Mouse (Mus musculus) hindbrain, embryonic 15.5 days (tissue): ENCODE results near the gene Tlcd2. TPM values are rescaled to one million over a fixed set of nuclear protein-coding genes. Genes with fewer than 3 reads are reported as not detected.

Source experiments
- ATAC-seq: fragments of 200-750 bp; cut with Nextera tagmentation; 2 replicates; pipeline ENCODE4 v1.8.0; 2017; ENCODE audit warnings: low read depth, moderate number of reproducible peaks, moderate TSS enrichment; ENCODE audit not compliant: low FRiP score
- H3K27ac ChIP-seq: fragments of 300-500 bp; sonication (generic); replicated peaks from 2 replicates; pipeline ENCODE4 v1.5.1; 2015; ENCODE audit warnings: mild to moderate bottlenecking, inconsistent platforms
- H3K27me3 ChIP-seq: fragments of 300-500 bp; sonication (generic); 2 replicates; pipeline ENCODE4 v1.6.1; 2015; ENCODE audit warnings: control low read depth, inconsistent platforms
- H3K36me3 ChIP-seq: fragments of 300-500 bp; sonication (generic); 2 replicates; pipeline ENCODE4 v1.6.1; 2015; ENCODE audit warnings: control low read depth, inconsistent platforms
- H3K4me1 ChIP-seq: fragments of 300-500 bp; sonication (generic); replicated peaks from 2 replicates; pipeline ENCODE4 v1.6.1; 2015; ENCODE audit warnings: control low read depth, inconsistent platforms
- H3K4me2 ChIP-seq: fragments of 300-500 bp; sonication (generic); 2 replicates; pipeline ENCODE4 v1.6.1; 2015; ENCODE audit warnings: moderate library complexity, mild to moderate bottlenecking, inconsistent platforms
- H3K4me3 ChIP-seq: fragments of 300-500 bp; sonication (generic); 2 replicates; pipeline ENCODE4 v1.5.1; 2015; ENCODE audit warnings: mild to moderate bottlenecking, inconsistent platforms
- H3K9ac ChIP-seq: fragments of 300-500 bp; sonication (generic); 2 replicates; pipeline ENCODE4 v1.6.1; 2015; ENCODE audit warnings: inconsistent platforms
- H3K9me3 ChIP-seq: fragments of 300-500 bp; sonication (generic); 2 replicates; pipeline ENCODE4 v1.6.1; 2016; ENCODE audit warnings: control low read depth, inconsistent platforms
- WGBS: fragments of 180-500 bp; shearing (Covaris S2); methylation state at CpG from one replicate; pipeline ENCODE4 v1.1.7; 2015; 5-methylcytosine and 5-hydroxymethylcytosine counted together
- polyA plus RNA-seq: library from polyadenylated mRNA; unstranded; fragments of >200 nt; fragmentation: Nextera tagmentation; extraction: Ambion mirVana; gene quantifications from 2 replicates; pipeline ENCODE4 v1.2.1, GENCODE M21; 2015

The Tlcd2 gene
- polyA plus RNA-seq: 2.8 and 3.1 TPM in 2 replicates

DNA sequence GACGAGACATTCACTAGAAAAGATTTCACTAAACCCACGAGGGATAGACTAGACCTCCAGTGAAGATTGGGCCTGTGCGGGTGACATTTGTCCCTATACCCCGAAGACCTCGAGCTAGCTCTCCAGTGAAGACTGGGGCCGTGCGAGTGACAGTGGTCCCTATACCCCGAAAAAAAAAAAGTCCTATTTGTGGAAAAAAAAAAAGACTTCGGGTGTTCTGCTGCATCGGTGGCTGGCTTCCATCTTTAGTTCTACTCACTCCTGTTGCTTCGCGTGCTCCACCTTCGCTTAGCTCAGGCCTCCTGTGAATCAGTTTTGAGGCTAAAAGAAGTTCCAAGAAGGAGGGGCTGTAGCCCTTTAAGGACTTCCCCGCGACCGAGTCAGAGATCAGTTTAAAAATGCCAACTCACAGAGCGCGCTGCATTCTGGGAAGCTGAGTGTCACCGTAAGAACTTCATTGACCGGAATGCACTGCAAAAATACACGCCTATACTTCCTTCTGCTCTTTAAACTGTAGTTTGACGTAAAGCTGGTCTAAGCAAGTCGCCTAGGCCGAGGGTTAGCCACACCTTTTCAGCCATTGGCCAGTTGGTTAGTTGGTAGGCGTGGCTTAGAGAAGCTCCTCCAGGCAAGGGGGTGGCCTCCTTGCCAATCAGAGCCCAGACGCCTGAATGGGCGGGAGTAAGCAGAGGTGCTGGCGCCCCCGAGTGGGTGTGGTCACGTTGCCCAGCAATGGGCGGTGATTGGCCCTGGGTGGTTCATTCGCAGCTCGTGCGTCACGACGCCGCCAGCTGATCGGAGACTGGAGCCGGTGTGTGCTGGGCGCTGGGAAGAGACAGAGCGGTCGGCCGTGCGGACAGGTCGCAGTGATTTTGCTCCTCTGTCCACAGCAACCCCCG is at the start of gene Tlcd2:
Gene Tlcd2, plus strand, starts transcription at position 872 of the 899 bp plus-strand sequence.
- Histone ChIP-seq H3K9ac (peak within 1 kb of the TSS; percentile 69), H3K27me3 (no peaks in the 10 kb centered on the region), H3K4me3 (peak within 1 kb of the TSS; percentile 80), H3K27ac (peak within 1 kb of the TSS; percentile 78), H3K9me3 (no peaks in the 10 kb centered on the region), H3K4me1 (peaks cover 24% of the 10 kb centered on the region), H3K4me2 (peak within 1 kb of the TSS; percentile 94), H3K36me3 (peaks cover 18% of the 10 kb centered on the region)
- WGBS: under 1% methylated on average over 46 of the region's 46 CpGs
- ATAC-seq: peak; percentile 97

DNA sequence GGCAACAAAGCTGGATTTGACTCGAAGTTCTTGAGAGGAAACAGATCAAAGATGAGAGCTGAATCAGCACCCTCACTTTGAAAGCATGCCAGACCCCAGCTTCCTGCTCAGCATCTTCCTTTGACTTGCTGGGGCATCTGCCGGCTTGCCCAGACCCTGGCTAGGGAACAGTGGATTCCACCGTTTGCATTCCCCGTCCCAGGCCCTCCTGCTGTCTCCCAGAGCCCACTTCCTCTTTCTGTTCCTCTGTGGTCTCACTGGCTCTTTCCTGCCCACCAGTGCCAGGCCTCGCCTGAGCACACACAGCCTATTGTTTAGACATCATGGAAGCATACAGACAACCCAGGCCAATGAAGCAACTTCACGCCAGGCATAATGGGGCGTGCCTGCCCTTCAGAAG is 46.4 kb upstream of the Tlcd2 start:
- H3K9me3 ChIP-seq: no peaks in the 10 kb centered on the region
- H3K4me1 ChIP-seq: 0 out of 2 replicates have a peak, but pooled peaks cover 8% of the 10 kb centered on the region
- H3K27ac ChIP-seq: 0 out of 2 replicates have a peak overlapping the region, but pooled peaks have one; percentile 8
- H3K36me3 ChIP-seq: no peaks in the 10 kb centered on the region
- 36% methylated on average over 7 of the region's 7 CpGs for WGBS
- H3K4me3 ChIP-seq: no peak overlapping the region
- no peak for ATAC-seq
- H3K4me2 ChIP-seq: no peak overlapping the region
- no peaks in the 10 kb centered on the region for H3K27me3 ChIP-seq
- no peak overlapping the region for H3K9ac ChIP-seq

DNA sequence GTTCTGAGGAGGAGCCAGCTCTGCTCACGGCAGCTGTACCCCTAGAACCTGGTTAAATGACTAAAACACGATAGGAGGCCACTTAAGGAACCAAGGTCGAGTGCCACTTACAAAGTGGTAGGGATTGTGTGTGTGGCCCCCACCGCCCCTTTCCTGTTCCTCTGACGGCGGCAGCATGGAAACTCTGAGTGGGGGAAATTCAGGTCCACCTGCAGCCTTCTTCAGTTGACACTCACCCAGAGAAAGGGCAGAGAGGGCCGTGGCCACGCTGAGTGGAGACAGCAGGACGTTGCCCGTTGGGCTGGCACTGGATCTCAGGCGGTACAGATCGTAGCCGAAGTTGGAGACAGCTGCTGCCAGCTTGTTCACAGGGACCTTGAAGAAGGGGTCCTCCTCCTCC is 45.5 kb upstream of the Tlcd2 start:
- 88% methylated on average over 13 of the region's 13 CpGs for WGBS
- ATAC-seq: no peak
- Histone ChIP-seq H3K36me3 (no peaks in the 10 kb centered on the region), H3K9ac (no peak overlapping the region), H3K4me3 (no peak overlapping the region), H3K4me1 (0 out of 2 replicates have a peak, but pooled peaks cover 8% of the 10 kb centered on the region), H3K27me3 (no peaks in the 10 kb centered on the region), H3K9me3 (no peaks in the 10 kb centered on the region), H3K4me2 (no peak overlapping the region), H3K27ac (no peak overlapping the region)

DNA sequence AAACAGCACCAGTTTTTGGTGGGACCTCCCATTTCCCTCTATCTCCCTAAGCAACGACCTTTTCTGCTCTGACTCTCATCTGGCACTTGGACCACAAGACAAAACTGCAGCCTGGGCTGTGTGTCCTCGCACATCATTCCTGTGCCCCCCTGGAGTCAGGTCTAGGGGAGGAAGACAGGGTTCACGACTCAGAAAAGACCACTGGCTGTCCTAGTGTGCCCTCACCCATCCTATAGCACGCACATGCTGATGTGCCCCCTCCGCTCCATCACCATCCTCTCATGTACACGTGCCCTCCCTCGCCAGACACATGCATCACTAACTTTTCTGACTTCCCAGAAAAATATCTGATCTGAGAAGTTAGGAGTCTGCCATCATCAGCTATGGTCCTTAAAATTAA is 41.5 kb upstream of the Tlcd2 start:
- H3K27me3 ChIP-seq: no peaks in the 10 kb centered on the region
- H3K4me3 ChIP-seq: no peak overlapping the region
- no peak for ATAC-seq
- 0 out of 2 replicates have a peak, but pooled peaks cover 5% of the 10 kb centered on the region for H3K4me1 ChIP-seq
- no peak overlapping the region for H3K4me2 ChIP-seq
- 74% methylated on average over 7 of the region's 7 CpGs for WGBS
- no peak overlapping the region for H3K9ac ChIP-seq
- no peaks in the 10 kb centered on the region for H3K36me3 ChIP-seq
- H3K9me3 ChIP-seq: no peaks in the 10 kb centered on the region
- no peak overlapping the region for H3K27ac ChIP-seq

DNA sequence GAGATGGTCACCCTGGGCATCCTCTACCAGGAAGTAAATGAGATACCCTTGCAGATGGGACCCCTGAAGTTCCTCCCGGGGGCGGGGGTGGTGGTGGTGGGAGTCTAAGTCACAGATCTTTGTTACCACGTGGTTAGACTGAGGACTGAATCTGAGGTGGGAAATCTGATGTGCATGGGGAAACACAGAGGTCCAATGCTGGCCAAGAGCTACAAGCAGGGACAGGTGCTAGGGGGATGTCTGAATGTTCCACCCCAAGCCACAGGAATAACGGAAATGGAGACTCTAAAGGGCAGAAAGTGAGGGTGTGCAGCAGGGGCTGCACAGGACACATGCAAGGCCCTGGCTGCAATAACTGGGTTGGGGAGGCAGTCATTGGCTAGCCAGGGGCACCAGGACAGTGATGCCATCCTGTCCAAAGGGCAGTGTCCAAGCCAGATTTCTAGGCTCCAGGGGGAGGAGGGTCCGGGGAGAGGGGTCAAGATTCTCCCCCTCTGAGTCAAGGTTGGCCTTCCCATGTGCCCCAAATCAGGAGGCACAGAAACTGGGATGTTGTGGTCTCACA is 40.6 kb upstream of the Tlcd2 start:
- WGBS: 63% methylated on average over 5 of the region's 5 CpGs
- no peak for ATAC-seq
- Histone ChIP-seq H3K9me3 (no peaks in the 10 kb centered on the region), H3K4me2 (no peak overlapping the region), H3K9ac (no peak overlapping the region), H3K27ac (no peak overlapping the region), H3K4me1 (no peaks in the 10 kb centered on the region), H3K4me3 (no peak overlapping the region), H3K27me3 (no peaks in the 10 kb centered on the region), H3K36me3 (no peaks in the 10 kb centered on the region)

DNA sequence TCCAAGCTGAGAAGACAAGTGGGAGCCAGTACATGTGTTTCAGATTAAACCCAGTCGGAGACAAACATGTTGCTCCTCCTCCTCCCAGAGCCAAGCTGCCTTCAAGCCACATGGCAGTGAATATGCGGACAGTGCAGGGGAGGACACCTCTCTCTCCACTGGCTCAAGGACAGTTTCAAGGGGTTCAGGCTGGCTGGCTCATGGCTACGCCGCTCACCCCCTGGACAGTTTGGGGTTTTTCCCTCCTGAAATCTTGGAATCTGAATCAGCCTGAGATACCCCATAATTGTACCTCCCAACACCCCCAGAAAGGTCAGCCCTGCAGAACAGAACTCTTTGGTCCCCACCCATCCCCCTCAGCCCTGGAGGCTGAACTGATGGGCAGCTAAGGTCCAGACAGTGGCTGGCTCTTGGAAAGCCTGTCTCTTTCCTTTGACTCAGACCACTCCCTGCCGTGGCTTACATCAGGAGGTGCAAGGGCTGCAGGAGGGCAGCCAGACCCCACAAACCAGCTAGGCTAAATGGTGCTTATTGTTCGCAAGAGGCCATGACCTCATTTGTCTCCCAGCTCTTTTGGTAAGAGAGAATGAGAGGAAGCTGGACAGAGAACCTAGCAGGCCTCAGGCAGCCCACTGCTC is 40.0 kb upstream of the Tlcd2 start:
- Histone ChIP-seq H3K27ac (no peak overlapping the region), H3K4me1 (no peaks in the 10 kb centered on the region), H3K9ac (no peak overlapping the region), H3K4me2 (no peak overlapping the region), H3K9me3 (no peaks in the 10 kb centered on the region), H3K36me3 (no peaks in the 10 kb centered on the region), H3K27me3 (no peaks in the 10 kb centered on the region), H3K4me3 (no peak overlapping the region)
- no peak for ATAC-seq
- 36% methylated on average over 6 of the region's 6 CpGs for WGBS

DNA sequence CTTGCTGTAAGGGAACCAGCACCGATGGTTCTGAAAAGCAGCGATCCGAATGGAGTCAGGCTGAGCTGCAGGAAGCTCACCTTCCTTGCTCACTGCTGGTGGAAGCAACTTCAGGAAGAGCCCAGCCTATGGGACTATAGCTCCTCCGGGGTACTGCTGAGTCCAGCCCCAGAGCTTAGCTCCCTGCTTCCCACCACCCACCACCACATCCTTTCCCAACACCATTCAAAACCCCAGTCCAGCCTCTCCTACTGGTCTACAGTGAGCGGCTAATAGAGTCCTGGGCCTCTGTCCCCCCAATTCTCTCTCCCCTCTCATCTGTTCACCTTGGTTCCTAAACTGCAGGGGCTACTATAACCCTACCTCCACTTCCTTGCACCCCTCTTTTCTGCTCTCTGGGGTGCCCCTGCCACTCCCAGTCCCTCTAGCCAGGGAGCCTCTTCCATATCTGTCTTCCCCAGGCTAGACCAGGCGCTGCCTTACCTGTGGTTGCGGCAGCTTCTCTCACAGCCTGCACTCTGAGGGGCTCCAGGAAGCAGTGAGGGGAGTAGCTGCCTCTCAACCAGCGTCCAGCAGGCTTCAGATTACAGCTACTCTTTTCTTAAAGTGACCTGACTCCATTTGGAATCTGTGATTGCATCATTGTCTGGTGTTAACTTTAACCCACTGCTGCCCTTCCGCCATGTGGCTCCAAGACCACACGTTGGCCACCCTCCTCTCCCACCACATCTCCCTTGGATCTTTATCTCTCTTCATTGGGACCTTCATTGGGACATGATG is 39.3 kb upstream of the Tlcd2 start, which contains the start of gene Serpinf1:
Gene Serpinf1, minus strand, starts transcription at position 689 of the 780 bp plus-strand sequence.
- Histone ChIP-seq H3K27ac (no peak within 1 kb of the TSS), H3K4me3 (no peak within 1 kb of the TSS), H3K9ac (no peak within 1 kb of the TSS), H3K4me2 (no peak within 1 kb of the TSS), H3K9me3 (no peaks in the 10 kb centered on the region), H3K36me3 (no peaks in the 10 kb centered on the region), H3K27me3 (no peaks in the 10 kb centered on the region), H3K4me1 (no peaks in the 10 kb centered on the region)
- ATAC-seq: no peak
- 43% methylated on average over 10 of the region's 10 CpGs for WGBS

DNA sequence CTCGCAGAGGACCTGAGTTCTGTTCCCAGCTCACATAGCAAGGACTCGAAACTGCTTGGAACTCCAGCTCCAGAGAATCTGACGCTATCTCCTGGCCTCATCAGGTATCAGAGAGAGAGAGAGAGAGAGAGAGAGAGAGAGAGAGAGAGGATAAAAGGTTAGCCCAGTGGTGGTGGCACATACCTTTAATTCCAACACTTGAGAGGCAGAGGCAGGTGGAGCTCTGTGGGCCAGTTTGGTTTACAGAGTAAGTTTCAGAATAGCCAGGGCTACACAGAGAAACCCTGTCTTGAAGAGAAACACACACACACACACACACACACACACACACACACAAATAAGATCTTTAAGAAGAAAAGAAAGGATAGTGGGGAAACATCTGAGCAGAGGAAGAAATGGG is 38.4 kb upstream of the Tlcd2 start:
- no peak for ATAC-seq
- Histone ChIP-seq H3K4me3 (no peak overlapping the region), H3K27ac (no peak overlapping the region), H3K9me3 (no peaks in the 10 kb centered on the region), H3K9ac (no peak overlapping the region), H3K4me2 (no peak overlapping the region), H3K27me3 (no peaks in the 10 kb centered on the region), H3K4me1 (no peaks in the 10 kb centered on the region), H3K36me3 (no peaks in the 10 kb centered on the region)
- WGBS: 89% methylated on average over 3 of the region's 3 CpGs

DNA sequence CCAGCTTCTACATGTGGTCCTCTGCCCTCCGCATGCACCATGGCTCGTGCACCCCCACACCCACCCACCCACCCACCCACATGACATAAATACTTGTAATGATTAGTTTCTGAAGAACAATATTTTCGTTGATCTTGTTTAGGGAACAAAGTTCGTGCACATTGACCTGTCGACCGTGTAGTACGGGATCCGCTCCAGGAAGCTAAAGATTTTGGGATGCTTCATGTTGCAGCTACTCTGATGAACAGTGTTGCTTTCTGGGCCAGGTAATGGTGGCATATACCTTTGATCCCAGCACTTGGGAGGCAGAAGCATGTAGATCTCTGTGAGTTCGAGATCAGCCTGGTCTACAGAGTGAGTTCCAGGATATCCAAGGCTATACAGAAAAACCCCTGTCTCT is 37.5 kb upstream of the Tlcd2 start:
- no peak overlapping the region for H3K4me2 ChIP-seq
- H3K4me1 ChIP-seq: no peaks in the 10 kb centered on the region
- H3K27ac ChIP-seq: no peak overlapping the region
- WGBS: 90% methylated on average over 9 of the region's 9 CpGs
- H3K4me3 ChIP-seq: no peak overlapping the region
- H3K27me3 ChIP-seq: no peaks in the 10 kb centered on the region
- no peak for ATAC-seq
- no peak overlapping the region for H3K9ac ChIP-seq
- H3K9me3 ChIP-seq: no peaks in the 10 kb centered on the region
- H3K36me3 ChIP-seq: no peaks in the 10 kb centered on the region

DNA sequence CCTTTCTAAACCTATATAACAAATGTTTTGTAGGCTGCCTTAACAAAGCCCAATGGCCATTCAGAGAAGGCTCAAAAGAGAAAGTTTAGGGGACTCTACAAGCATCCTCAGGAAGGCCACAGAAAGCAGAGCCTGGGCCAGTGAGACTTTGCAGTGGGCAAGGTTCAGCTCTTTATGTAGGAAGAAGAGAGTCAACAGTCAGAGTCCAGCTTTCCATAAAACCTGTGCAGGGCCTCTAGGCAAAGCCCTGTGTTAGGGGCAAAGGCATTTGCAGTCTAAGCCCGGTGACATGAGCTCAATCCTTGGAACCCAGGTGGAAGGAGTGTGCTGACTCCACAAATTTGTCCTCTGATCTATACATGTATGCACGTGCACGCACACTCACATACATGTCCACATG is 37.1 kb upstream of the Tlcd2 start:
- Histone ChIP-seq H3K27me3 (no peaks in the 10 kb centered on the region), H3K4me1 (no peaks in the 10 kb centered on the region), H3K36me3 (no peaks in the 10 kb centered on the region), H3K9ac (no peak overlapping the region), H3K9me3 (no peaks in the 10 kb centered on the region), H3K4me2 (no peak overlapping the region), H3K27ac (no peak overlapping the region), H3K4me3 (no peak overlapping the region)
- 95% methylated on average over 3 of the region's 3 CpGs for WGBS
- ATAC-seq: no peak

DNA sequence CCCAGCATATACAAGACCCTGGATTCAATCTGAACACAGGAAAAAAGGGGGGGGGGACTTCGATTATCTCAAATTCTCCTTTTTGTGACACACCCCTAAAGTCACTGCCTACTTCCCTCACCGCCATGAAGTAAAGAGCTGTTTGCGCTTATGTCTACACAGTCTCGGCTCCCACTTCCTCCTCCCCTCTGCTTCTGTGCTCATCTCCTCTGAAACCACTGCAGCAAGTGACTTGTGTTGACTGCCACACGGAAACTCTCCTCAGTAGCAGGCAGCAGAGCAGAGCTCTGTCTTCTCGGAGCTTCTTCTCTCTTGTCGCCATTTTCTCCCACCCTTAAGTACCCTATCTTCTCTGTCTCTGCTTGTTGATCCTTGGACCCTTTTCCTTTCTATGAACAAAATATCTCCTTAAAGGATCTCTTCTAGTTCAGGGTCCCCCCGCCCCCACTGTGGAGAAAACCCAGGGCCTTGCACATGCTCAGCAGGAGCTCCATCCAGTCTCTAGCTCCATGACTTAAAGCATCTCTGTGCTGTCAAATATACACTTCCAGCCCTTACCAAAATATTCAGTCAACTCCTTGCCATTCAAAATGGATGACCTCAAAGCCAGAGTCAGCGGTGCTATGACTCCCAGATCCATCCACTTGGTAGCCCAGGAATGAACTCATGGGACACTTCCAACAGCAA is 32.4 kb upstream of the Tlcd2 start:
- Histone ChIP-seq H3K4me2 (no peak overlapping the region), H3K4me3 (no peak overlapping the region), H3K27me3 (no peaks in the 10 kb centered on the region), H3K4me1 (0 out of 2 replicates have a peak, but pooled peaks cover 4% of the 10 kb centered on the region), H3K27ac (no peak overlapping the region), H3K9me3 (no peaks in the 10 kb centered on the region), H3K36me3 (no peaks in the 10 kb centered on the region), H3K9ac (no peak overlapping the region)
- 85% methylated on average over 9 of the region's 9 CpGs for WGBS
- ATAC-seq: no peak
